Mouse (Mus musculus): ENCODE results near the gene Frmd6. TPM values are rescaled to one million over a fixed set of nuclear protein-coding genes. Genes with fewer than 3 reads are reported as not detected.
A peak's percentile ranks its signal among the peaks of the same experiment; 100 is the strongest.

Frmd6 gene
- polyA plus RNA-seq, 2 experiments: 1.9 to 2.6 TPM

- no peak overlapping the region for H3K4me3 ChIP-seq (ENCODE audit: insufficient read depth in 1 of 2, low read depth in 2 of 2, low read length in 2 of 2)
- ATAC-seq (ENCODE audit: insufficient read depth) (no peak), DNase-seq (ENCODE audit: low read depth in 3 of 3, low spot score in 3 of 3) (no peak)
- H3K27me3 ChIP-seq (ENCODE audit: control insufficient read depth, insufficient read depth, low read length): peaks cover 3% of the 10 kb centered on the region
- no peaks in the 10 kb centered on the region for H3K9me3 ChIP-seq (ENCODE audit: control insufficient read depth, low read length)
- peak overlapping the region; percentile 31 for H3K9ac ChIP-seq (replicated peaks)
- no peak for TF ChIP-seq EP300 (IDR thresholded peaks at IDR 0.05; ENCODE audit: low read depth)
- TF ChIP-seq CTCF (IDR thresholded peaks at IDR 0.05; ENCODE audit: low read depth): no peak
- peaks cover 7 to 14% of the 10 kb centered on the region in 2 experiments for H3K4me1 ChIP-seq (replicated peaks; ENCODE audit: control insufficient read depth in 2 of 2, insufficient read depth in 2 of 2, low read length in 1 of 2)
- no peak overlapping the region for H3K27ac ChIP-seq
- H3K36me3 ChIP-seq (replicated peaks; ENCODE audit: control insufficient read depth, insufficient read depth, low read depth): no peaks in the 10 kb centered on the region
- H3K4me2 ChIP-seq (ENCODE audit: low read depth): peak overlapping the region; percentile 77
- WGBS (ENCODE audit: insufficient replicate concordance): 18% methylated on average over 9 of the region's 9 CpGs
Observed at GRCm38 (mm10) chr12:70827187-70827900, 2.0 kb downstream of the Frmd6 start.

- DNase-seq (ENCODE audit: low read depth in 3 of 3, low spot score in 3 of 3) (no peak), ATAC-seq (ENCODE audit: insufficient read depth) (no peak)
- peaks cover 3% of the 10 kb centered on the region for H3K27me3 ChIP-seq (ENCODE audit: control insufficient read depth, insufficient read depth, low read length)
- H3K9me3 ChIP-seq (ENCODE audit: control insufficient read depth, low read length): no peaks in the 10 kb centered on the region
- TF ChIP-seq CTCF (IDR thresholded peaks at IDR 0.05; ENCODE audit: low read depth): no peak
- TF ChIP-seq EP300 (IDR thresholded peaks at IDR 0.05; ENCODE audit: low read depth): no peak
- 78% methylated on average over 4 of the region's 4 CpGs for WGBS (ENCODE audit: insufficient replicate concordance)
- no peak overlapping the region for H3K9ac ChIP-seq (replicated peaks)
- no peak overlapping the region for H3K4me2 ChIP-seq (ENCODE audit: low read depth)
- no peak overlapping the region for H3K4me3 ChIP-seq (ENCODE audit: insufficient read depth in 1 of 2, low read depth in 2 of 2, low read length in 2 of 2)
- no peak overlapping the region for H3K27ac ChIP-seq
- no peaks in the 10 kb centered on the region for H3K36me3 ChIP-seq (replicated peaks; ENCODE audit: control insufficient read depth, insufficient read depth, low read depth)
- peaks cover 7 to 14% of the 10 kb centered on the region in 2 experiments for H3K4me1 ChIP-seq (replicated peaks; ENCODE audit: control insufficient read depth in 2 of 2, insufficient read depth in 2 of 2, low read length in 1 of 2)
Observed at GRCm38 (mm10) chr12:70827901-70828271, 2.6 kb downstream of the Frmd6 start.

- 0 out of 2 replicates have a peak, but pooled peaks have one; percentile 22 for ATAC-seq (ENCODE audit: insufficient read depth)
- TF ChIP-seq CTCF (IDR thresholded peaks at IDR 0.05; ENCODE audit: low read depth) (no peak), EP300 (IDR thresholded peaks at IDR 0.05; ENCODE audit: low read depth) (no peak)
- Histone ChIP-seq H3K9me3 (ENCODE audit: control insufficient read depth, low read length) (no peaks in the 10 kb centered on the region), H3K9ac (replicated peaks) (no peak overlapping the region), H3K4me3 (ENCODE audit: insufficient read depth in 1 of 2, low read depth in 2 of 2, low read length in 2 of 2) (no peak overlapping the region), H3K4me1 (replicated peaks; ENCODE audit: control insufficient read depth in 2 of 2, insufficient read depth in 2 of 2, low read length in 1 of 2) (peaks cover 10 to 18% of the 10 kb centered on the region in 2 experiments), H3K27ac (no peak overlapping the region), H3K36me3 (replicated peaks; ENCODE audit: control insufficient read depth, insufficient read depth, low read depth) (no peaks in the 10 kb centered on the region), H3K27me3 (ENCODE audit: control insufficient read depth, insufficient read depth, low read length) (peaks cover 3% of the 10 kb centered on the region), H3K4me2 (ENCODE audit: low read depth) (no peak overlapping the region)
- DNase-seq (ENCODE audit: low read depth in 3 of 3, low spot score in 3 of 3): no peak
- WGBS (ENCODE audit: insufficient replicate concordance): 51% methylated on average over 9 of the region's 9 CpGs
Observed at GRCm38 (mm10) chr12:70830982-70831566, 5.8 kb downstream of the Frmd6 start.

GRCm38 (mm10) chr12:70832216-70832998 lies 7.1 kb downstream of the Frmd6 start:
- no peak for TF ChIP-seq CTCF (IDR thresholded peaks at IDR 0.05; ENCODE audit: low read depth)
- TF ChIP-seq EP300 (IDR thresholded peaks at IDR 0.05; ENCODE audit: low read depth): peak; percentile 15; the same call in 1 of the 2 replicates

GRCm38 (mm10) chr12:70833050-70833449 lies 7.7 kb downstream of the Frmd6 start:
- no peak overlapping the region for H3K9ac ChIP-seq (replicated peaks)
- ATAC-seq (ENCODE audit: insufficient read depth): no peak
- no peak overlapping the region for H3K27ac ChIP-seq
- no peaks in the 10 kb centered on the region for H3K36me3 ChIP-seq (replicated peaks; ENCODE audit: control insufficient read depth, insufficient read depth, low read depth)
- no peaks in the 10 kb centered on the region for H3K9me3 ChIP-seq (ENCODE audit: control insufficient read depth, low read length)
- H3K4me1 ChIP-seq (replicated peaks; ENCODE audit: control insufficient read depth in 2 of 2, insufficient read depth in 2 of 2, low read length in 1 of 2): peaks cover 3 to 9% of the 10 kb centered on the region in 2 experiments; a peak in 3 of 4 replicates
- WGBS (ENCODE audit: insufficient replicate concordance): 61% methylated on average over 3 of the region's 3 CpGs
- no peaks in the 10 kb centered on the region for H3K27me3 ChIP-seq (ENCODE audit: control insufficient read depth, insufficient read depth, low read length)
- no peak for TF ChIP-seq CTCF (IDR thresholded peaks at IDR 0.05; ENCODE audit: low read depth)
- no peak for TF ChIP-seq EP300 (IDR thresholded peaks at IDR 0.05; ENCODE audit: low read depth)
- DNase-seq (ENCODE audit: low read depth in 3 of 3, low spot score in 3 of 3): no peak
- H3K4me2 ChIP-seq (ENCODE audit: low read depth): no peak overlapping the region
- no peak overlapping the region for H3K4me3 ChIP-seq (ENCODE audit: insufficient read depth in 1 of 2, low read depth in 2 of 2, low read length in 2 of 2)

More at GRCm38 (mm10) chr12:70832216-70832998, 7.1 kb downstream of the Frmd6 start:
- no peak overlapping the region for H3K9ac ChIP-seq (replicated peaks)
- DNase-seq (ENCODE audit: low read depth in 3 of 3, low spot score in 3 of 3): no peak
- H3K4me2 ChIP-seq (ENCODE audit: low read depth): no peak overlapping the region
- WGBS (ENCODE audit: insufficient replicate concordance): 22% methylated on average over 4 of the region's 4 CpGs
- H3K4me3 ChIP-seq (ENCODE audit: insufficient read depth in 1 of 2, low read depth in 2 of 2, low read length in 2 of 2): no peak overlapping the region
- H3K36me3 ChIP-seq (replicated peaks; ENCODE audit: control insufficient read depth, insufficient read depth, low read depth): no peaks in the 10 kb centered on the region
- no peaks in the 10 kb centered on the region for H3K27me3 ChIP-seq (ENCODE audit: control insufficient read depth, insufficient read depth, low read length)
- H3K9me3 ChIP-seq (ENCODE audit: control insufficient read depth, low read length): no peaks in the 10 kb centered on the region
- no peak overlapping the region for H3K27ac ChIP-seq
- peak; percentile 75; the same call in 1 of the 2 replicates for ATAC-seq (ENCODE audit: insufficient read depth)
- peaks cover 3 to 9% of the 10 kb centered on the region in 2 experiments; a peak in 3 of 4 replicates for H3K4me1 ChIP-seq (replicated peaks; ENCODE audit: control insufficient read depth in 2 of 2, insufficient read depth in 2 of 2, low read length in 1 of 2)
